Mouse (Mus musculus): ENCODE measurements around the gene Rabgap1l.

Rabgap1l gene

GRCm38 (mm10) chr1:160371696-160372095 lies 421.3 kb downstream of the Rabgap1l start:
- no peak for DNase-seq

DNA sequence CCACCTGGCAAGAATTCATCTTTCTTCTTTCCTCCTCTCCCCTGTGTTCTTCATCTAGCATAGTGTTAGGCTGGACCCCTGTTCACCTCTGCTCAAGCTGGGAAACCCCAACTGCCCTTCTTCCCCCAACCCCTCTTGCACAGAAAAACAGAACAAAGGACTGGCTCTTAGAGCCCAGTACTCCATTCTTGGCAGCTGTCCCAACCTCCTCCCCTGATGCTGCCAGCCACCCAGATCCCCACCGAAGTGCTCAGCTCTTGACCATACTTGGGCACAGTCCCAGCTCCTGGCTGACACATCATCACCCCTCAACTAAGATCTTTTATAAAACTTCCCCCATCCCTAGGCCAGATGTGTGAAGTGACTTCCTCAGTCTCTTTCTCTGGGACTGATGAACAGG lies 422.5 kb downstream of the Rabgap1l start:
- no peak for DNase-seq

GRCm38 (mm10) chr1:160366615-160367014 lies 426.4 kb downstream of the Rabgap1l start:
- no peak for DNase-seq

- DNase-seq: no peak
Measured at GRCm38 (mm10) chr1:160357268-160357667, 435.7 kb downstream of the Rabgap1l start.

GRCm38 (mm10) chr1:160353732-160354455 lies 439.1 kb downstream of the Rabgap1l start:
- DNase-seq: no peak

DNA sequence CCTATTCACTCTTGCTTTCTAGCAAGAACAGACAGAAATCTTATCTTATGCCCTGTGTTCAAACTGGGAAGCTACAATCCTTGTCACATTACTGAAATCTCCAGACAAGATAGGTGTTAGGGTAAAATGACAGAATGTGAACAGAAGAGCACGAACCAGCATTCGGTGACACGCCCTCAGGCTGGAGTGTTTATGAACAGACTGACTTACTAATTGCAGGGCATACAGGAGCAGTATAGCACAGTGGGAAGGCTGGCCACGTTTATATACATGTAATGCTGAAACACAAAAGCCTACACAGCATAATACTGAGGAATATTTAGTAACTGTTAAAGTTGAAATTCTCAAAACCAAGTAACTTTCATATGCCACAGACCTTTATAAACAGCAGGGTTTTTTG lies 440.7 kb downstream of the Rabgap1l start:
- DNase-seq: peak; percentile 41

DNA sequence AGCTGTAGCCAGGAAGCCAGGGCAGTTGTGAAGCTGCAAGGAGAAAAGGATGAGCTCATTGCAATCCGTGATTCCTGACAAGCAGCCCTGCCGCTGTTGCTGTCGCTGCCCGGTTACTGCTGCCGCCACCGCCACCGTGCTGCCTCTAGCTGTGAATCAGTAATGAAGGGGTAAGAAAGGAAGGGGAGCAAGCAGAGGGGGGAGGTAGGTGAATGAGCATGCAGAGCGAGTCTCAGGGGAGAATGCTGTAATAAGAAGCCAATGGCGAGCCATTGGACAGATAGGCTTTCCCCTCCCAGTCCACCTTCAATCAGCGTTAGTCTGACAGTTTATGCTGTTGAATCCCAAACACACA lies 441.2 kb downstream of the Rabgap1l start:
- peak; percentile 86 for DNase-seq

GRCm38 (mm10) chr1:160351146-160351879 lies 441.7 kb downstream of the Rabgap1l start:
- DNase-seq: peak; percentile 56

GRCm38 (mm10) chr1:160340653-160341052 lies 452.4 kb downstream of the Rabgap1l start:
- DNase-seq: no peak

GRCm38 (mm10) chr1:160339374-160339773 lies 453.6 kb downstream of the Rabgap1l start:
- no peak for DNase-seq

GRCm38 (mm10) chr1:160334791-160335190 lies 458.2 kb downstream of the Rabgap1l start:
- no peak for DNase-seq

DNA sequence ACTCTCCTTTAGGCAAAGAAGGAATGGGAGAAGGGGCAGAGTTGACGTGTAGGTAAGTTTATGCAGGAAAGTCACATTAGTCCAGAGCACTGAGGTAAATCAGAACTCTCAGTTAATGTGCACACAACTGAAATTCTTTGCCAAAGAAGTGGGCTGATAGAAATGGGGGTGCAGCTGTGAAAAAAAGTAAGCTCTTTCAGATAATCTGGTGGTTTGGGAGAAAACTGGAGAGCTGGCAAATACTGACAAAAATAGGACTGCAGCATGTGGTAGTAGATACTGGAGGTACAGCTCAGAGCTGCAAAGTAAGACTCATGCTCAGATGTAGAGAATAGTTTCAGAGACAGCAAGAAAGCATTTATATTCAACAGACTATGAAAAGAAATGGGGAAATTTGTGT lies 462.2 kb downstream of the Rabgap1l start:
- no peak for DNase-seq

DNA sequence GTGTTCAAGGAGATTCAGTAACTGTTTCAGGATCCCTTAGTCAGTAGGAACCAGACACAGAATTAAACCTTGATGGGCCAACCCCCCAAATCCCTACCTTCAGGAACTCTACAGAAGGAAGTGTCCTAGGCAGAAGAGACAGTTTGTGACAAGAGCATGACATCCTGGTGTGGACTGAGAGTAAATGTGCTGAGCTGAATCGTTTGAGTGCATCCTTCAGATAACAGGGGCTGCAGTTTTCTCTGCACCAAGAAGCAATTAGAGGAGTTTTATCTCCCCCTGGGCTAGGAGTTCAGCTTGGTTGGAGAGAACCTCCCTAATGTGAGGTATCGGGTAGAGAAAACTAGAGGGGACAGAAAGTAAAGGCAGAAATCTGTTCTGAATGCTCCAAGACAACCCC lies 462.8 kb downstream of the Rabgap1l start:
- no peak for DNase-seq

DNA sequence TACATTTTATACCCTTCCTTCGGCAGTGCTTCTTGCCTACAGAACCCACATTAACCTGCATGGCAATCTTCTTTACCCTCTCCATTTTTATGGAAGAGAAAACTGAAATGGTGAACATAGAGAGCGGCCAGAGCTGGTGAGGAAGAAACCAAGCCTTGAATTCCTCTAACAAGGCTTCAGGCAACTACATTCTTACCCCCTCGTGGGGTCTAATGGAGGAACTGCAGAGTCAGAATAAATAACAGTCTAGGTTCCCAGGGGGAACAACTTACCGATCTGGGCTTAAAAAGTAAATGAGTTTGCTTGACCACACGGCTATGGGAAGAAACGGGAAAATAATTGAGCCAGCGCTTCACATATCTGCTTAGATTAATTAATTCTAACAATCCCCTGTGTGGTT lies 463.2 kb downstream of the Rabgap1l start:
- no peak for DNase-seq

- no peak for DNase-seq
Measured at GRCm38 (mm10) chr1:160327531-160327930, 465.5 kb downstream of the Rabgap1l start.

DNA sequence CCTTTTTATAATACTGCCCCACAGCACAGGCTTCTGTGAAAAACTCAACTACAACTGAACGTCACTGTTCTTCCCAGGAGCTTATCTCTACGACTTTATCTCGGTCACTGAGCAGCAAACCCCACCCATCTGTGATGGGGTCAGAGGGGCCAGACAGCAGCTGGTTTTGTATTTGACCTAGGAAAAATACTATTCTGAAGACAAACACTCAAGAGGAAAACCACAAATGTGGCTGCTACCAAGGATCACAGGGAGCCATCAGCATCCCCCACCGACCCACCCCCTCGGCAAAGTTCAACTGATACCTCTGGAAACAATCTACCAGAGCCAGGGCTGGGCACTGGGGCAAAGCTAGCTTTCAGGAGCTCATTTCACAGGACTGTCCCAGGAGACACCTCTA lies 467.5 kb downstream of the Rabgap1l start:
- DNase-seq: no peak

DNA sequence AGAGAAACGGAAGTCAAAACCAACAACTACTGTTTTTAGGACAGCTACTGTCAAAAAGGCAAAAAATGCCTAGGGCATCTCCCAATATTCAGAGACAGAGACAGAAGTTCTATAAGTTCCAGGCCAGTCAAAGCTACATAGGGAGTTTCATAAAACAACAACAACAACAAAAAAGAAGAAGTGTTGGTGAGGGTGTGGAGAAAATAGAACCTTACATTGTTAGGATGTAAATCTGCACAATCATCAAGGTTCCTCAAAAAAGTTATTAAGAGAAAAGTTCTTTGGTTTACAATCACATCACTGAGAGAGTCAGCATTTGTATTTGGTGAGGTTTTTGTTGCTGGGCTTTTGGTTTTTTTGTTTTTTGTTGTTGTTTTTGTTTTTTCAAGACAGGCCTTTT lies 472.3 kb downstream of the Rabgap1l start:
- DNase-seq: no peak

DNA sequence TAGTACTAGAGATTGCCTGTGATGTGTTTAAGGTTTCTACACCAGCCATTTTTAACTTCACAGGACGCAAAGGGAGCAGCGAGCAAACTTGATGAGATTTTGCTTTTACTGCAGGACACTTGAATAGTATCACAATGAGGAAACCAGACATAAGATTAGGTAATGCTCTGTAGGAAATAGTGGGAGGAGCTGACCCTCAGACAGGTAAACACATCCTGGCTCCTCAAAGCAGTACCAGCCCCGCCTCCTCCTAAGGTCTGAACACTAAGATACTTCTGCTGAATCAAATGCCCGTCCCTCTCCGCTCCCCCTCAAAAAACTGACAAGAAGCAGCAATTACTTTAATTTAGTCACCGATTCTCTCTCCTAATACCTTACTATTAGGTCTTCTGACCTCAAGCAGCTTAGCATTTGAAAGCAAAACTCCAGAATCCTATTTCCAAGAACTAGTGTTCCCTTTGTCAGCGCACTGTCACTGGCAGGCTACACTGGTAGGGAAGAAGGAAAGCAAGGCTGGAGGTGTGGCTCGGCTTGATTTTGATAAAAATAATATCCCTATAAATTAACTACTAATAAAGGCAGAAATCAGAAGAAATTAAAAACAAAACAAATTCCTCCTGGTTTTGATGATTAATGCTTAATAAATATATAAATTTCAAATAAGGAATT lies 474.8 kb downstream of the Rabgap1l start:
- DNase-seq: no peak

DNA sequence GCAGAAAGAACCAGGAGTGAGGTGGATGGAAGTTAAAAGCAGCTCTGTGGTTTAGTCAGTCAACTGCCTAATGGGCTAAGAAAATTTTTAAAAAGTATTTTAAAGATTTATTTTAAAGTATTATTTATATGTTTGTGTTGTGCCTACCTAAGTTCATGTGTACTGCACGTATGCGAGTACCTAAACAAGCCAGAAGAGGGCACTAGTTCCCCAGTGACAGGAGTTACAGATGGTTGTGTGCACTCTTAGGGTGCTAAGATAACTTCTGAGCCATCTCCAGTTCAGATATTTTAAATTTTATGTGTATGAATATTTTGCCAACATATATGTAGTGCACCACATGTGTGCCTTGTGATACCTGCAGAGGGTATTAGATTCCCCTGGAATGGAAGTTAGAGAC lies 476.8 kb downstream of the Rabgap1l start:
- no peak for DNase-seq

DNA sequence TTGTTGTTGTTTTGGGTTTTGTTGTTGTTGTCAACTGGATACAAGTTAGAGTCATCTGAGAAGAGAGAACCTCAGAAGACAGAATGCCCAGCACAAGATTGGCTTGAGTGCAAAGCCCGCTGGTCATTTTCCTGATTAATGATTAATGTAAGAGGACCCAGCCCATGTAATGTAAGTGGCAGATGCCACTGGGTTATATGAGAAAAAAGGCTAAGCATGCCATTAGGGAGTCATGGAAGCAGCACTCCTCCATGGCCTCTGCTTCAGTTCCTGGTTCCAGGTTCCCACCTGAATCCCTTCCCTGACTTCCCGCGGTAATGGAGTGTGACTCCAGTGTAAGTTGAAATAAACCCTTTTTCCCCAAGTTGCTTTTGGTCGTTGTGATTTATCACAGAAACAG lies 480.4 kb downstream of the Rabgap1l start:
- no peak for DNase-seq

- DNase-seq: no peak
Measured at GRCm38 (mm10) chr1:160311861-160312260, 481.1 kb downstream of the Rabgap1l start.

GRCm38 (mm10) chr1:160309951-160310350 lies 483.1 kb downstream of the Rabgap1l start:
- no peak for DNase-seq

DNA sequence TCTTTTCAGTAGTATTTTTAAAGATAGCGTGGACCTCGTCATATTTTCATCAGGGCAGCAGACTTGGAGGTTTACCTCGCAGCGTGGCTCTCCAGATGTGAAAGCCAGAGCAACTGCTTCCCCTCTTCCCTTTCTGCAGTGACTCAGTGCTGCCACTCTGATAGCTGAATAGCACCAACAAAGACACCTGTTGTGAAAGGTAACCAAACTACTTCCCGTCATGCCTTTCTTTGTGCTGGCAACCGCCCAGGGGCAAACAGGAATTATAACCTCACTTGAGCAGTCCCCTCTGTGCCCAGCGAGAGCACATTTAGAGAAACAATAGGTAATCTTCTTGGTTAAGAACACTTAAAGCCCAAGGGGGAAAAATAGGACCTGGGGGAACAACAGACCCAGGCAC lies 484.0 kb downstream of the Rabgap1l start:
- DNase-seq: no peak

DNA sequence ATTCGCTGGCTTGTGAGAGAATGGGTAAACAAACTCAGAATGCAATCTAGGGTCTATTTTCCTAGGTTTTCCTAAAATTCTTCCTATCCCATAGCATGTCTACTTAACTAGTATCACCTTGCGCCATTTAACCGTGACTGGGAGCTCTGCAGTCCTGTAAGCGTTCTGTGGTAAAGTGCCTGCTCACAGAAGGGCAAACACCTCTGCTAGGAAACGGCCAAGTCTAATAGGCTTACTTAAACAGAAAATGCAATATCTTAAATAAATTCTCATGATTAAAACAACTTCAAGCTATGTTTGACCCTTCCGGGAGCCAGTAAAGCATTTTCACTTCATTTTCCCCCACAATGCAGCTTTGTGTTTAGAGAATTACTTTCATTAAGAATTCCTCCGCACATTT lies 484.5 kb downstream of the Rabgap1l start:
- no peak for DNase-seq

All from cerebellum, adult 9-11 months (tissue).